Mouse (Mus musculus) intestine, postnatal 0 days (tissue): ENCODE measurements around the gene Arl4a. TPM values are rescaled to one million over a fixed set of nuclear protein-coding genes. Genes with fewer than 3 reads are reported as not detected.

ENCODE experiments used
- ATAC-seq: fragments of 200-750 bp; cut with Nextera tagmentation; 2 replicates; pipeline ENCODE4 v1.8.0; 2017; ENCODE audit warnings: mild to moderate bottlenecking, moderate TSS enrichment, moderate library complexity
- H3K27ac ChIP-seq: fragments of 300-500 bp; sonication (generic); 2 replicates; pipeline ENCODE4 v1.5.1; 2014; ENCODE audit warnings: mild to moderate bottlenecking, low read depth, low read length, moderate library complexity
- H3K27me3 ChIP-seq: fragments of 300-500 bp; sonication (generic); replicated peaks from 2 replicates; pipeline ENCODE4 v1.6.1; 2014; ENCODE audit warnings: low read length, mixed read lengths; ENCODE audit not compliant: control insufficient read depth, insufficient read depth
- H3K36me3 ChIP-seq: fragments of 300-500 bp; sonication (generic); 2 replicates; pipeline ENCODE4 v1.6.1; 2014; ENCODE audit warnings: mild to moderate bottlenecking, moderate library complexity; ENCODE audit not compliant: control insufficient read depth, insufficient read depth
- H3K4me1 ChIP-seq: fragments of 300-500 bp; sonication (generic); replicated peaks from 2 replicates; pipeline ENCODE4 v1.6.1; 2014; ENCODE audit warnings: antibody characterized with exemption, low read length, mixed read lengths; ENCODE audit not compliant: control insufficient read depth, insufficient read depth
- H3K4me2 ChIP-seq: fragments of 300-500 bp; sonication (generic); replicated peaks from 2 replicates; pipeline ENCODE4 v1.6.1; 2014; ENCODE audit warnings: low read depth, mild to moderate bottlenecking, moderate library complexity
- H3K4me3 ChIP-seq: fragments of 300-500 bp; sonication (generic); 2 replicates; pipeline ENCODE4 v1.5.1; 2014; ENCODE audit warnings: low read depth, low read length
- H3K9ac ChIP-seq: fragments of 300-500 bp; sonication (generic); 2 replicates; pipeline ENCODE4 v1.6.1; 2014; ENCODE audit warnings: mild to moderate bottlenecking, low read depth, low read length
- H3K9me3 ChIP-seq: fragments of 300-500 bp; sonication (generic); 2 replicates; pipeline ENCODE4 v1.6.1; 2016; ENCODE audit warnings: mixed run types; ENCODE audit not compliant: control insufficient read depth
- CTCF ChIP-seq: sonication (generic); IDR thresholded peaks from 2 replicates; pipeline ENCODE4 v1.5.1; 2016; ENCODE audit warnings: low read depth, mild to moderate bottlenecking, control low read depth, antibody characterized with exemption, moderate library complexity
- WGBS: fragments of 180-500 bp; shearing (Covaris S2); extraction: QIAGEN DNeasy Blood & Tissue Kit; methylation state at CpG from one replicate; pipeline ENCODE4 v1.1.7; 2014; 5-methylcytosine and 5-hydroxymethylcytosine counted together
- polyA plus RNA-seq: library from polyadenylated mRNA; unstranded; fragments of >200 nt; fragmentation: Nextera tagmentation; extraction: Ambion mirVana; gene quantifications from 2 replicates; pipeline ENCODE4 v1.2.1, GENCODE M21; 2015

The Arl4a gene
- polyA plus RNA-seq, 1 experiment from 2014 or later: 115 TPM

DNA sequence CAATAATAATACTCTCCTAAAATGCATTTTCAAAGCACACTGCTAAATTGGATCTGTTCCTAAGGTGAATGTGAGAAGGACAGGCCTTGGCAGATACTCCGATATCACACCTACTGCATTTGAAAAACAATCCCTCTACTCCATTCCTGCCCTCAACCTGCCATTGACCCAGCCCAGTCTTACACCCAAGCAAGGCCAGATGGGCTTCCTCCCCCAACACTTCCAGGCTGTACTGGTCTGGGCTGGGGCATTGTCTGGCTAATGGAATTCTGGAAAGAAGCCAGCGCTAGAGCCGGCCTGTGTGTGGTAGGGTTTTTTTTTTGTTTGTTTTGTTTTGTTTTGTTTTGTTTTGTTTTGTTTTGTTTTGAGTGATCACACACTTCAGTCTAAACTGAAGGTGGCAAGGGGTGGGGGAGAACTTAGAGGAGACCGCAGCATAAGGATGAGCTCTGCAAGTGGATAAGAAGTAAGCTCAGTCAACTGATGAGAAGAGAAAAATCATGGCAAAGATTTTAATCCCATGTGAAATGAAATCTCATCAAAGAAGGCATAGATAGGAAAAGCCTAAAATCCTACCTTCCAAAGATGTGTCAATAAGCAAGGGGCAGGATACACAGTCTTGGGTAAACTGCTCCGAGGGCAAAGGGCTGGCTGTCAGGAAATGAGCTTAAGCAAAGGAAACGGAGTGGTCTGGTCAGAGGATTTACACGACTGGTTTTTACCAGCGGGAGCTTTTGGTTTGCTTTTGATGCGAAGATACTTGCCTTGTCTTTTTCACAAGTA, 39.6 kb downstream of the Arl4a start:
- no peaks in the 10 kb centered on the region for H3K27me3 ChIP-seq
- no peak for ATAC-seq
- H3K9ac ChIP-seq: no peak overlapping the region
- H3K4me3 ChIP-seq: no peak overlapping the region
- no peaks in the 10 kb centered on the region for H3K9me3 ChIP-seq
- H3K27ac ChIP-seq: no peak overlapping the region
- H3K4me1 ChIP-seq: no peaks in the 10 kb centered on the region
- no peaks in the 10 kb centered on the region for H3K36me3 ChIP-seq
- 39% methylated on average over 9 of the region's 9 CpGs for WGBS
- H3K4me2 ChIP-seq: no peak overlapping the region
- TF ChIP-seq CTCF: no peak

DNA sequence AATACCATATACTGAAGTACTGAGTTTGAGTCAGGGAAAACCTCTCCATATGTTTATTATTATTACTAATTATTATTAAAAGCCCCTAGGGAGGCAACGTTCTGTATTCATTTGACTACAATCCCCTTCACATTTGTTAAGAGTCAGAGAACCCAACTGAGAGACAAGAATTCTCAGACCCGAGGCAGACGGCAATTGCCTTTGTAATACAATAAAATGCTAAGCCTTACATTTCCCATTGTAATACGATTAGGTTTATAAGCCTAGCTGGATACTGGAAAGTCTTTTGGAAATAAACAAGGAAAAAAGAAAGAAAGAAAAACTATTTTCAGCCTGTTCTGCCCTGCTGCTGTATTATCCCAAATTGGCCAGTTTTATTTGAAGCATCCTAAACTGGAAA, 40.2 kb downstream of the Arl4a start:
- Histone ChIP-seq H3K36me3 (no peaks in the 10 kb centered on the region), H3K9ac (no peak overlapping the region), H3K4me3 (no peak overlapping the region), H3K9me3 (no peaks in the 10 kb centered on the region), H3K4me1 (no peaks in the 10 kb centered on the region), H3K27ac (no peak overlapping the region), H3K4me2 (no peak overlapping the region), H3K27me3 (no peaks in the 10 kb centered on the region)
- WGBS: 63% methylated on average over 4 of the region's 4 CpGs
- no peak for TF ChIP-seq CTCF
- no peak for ATAC-seq

DNA sequence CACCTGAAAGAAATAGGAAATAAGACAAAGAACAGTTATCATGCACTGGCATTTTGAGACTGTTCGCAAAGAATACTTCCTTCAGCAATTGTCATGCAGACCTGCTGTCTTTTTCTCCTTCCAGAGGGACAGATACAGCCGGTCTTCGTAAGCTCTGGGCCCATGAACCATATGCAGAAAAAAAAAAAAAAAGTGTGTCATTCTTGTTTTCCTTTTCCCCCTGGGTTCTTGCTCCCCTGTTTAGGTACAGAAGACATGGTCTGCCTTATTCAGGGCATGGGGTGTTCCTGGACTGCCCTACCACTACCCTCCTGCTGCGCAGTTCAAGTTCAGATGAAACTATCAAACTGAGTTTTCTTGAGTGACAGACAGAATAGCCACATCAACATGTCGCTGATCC, 41.8 kb downstream of the Arl4a start:
- no peak overlapping the region for H3K27ac ChIP-seq
- H3K9me3 ChIP-seq: no peaks in the 10 kb centered on the region
- no peak for ATAC-seq
- no peaks in the 10 kb centered on the region for H3K27me3 ChIP-seq
- H3K4me3 ChIP-seq: no peak overlapping the region
- TF ChIP-seq CTCF: no peak
- no peak overlapping the region for H3K4me2 ChIP-seq
- H3K36me3 ChIP-seq: no peaks in the 10 kb centered on the region
- WGBS: 90% methylated on average over 5 of the region's 5 CpGs
- H3K9ac ChIP-seq: no peak overlapping the region
- H3K4me1 ChIP-seq: no peaks in the 10 kb centered on the region

DNA sequence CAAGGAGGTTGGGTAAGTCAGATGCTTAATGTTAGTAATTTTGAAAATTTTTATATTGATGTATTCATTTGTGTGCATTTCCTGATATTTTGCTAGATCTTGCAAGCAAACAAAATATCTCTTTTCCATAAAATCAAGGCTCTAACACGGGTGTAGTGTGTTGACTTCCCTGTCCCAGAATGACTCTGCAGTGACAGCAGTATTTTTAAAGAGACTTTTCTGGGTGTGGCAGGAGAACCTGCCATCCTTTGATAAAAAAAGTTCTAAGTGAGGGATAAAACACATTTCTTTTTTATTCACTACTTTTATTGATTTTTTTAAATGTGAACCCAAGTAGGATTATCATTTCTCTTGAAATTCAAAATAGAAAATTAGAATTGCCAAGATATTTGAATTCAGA, 42.2 kb downstream of the Arl4a start:
- H3K4me1 ChIP-seq: no peaks in the 10 kb centered on the region
- H3K27ac ChIP-seq: no peak overlapping the region
- H3K9ac ChIP-seq: no peak overlapping the region
- no peaks in the 10 kb centered on the region for H3K36me3 ChIP-seq
- H3K4me2 ChIP-seq: no peak overlapping the region
- no peak for TF ChIP-seq CTCF
- WGBS: 39% methylated on average over 1 of the region's 1 CpGs
- H3K27me3 ChIP-seq: no peaks in the 10 kb centered on the region
- no peak overlapping the region for H3K4me3 ChIP-seq
- no peaks in the 10 kb centered on the region for H3K9me3 ChIP-seq
- no peak for ATAC-seq

DNA sequence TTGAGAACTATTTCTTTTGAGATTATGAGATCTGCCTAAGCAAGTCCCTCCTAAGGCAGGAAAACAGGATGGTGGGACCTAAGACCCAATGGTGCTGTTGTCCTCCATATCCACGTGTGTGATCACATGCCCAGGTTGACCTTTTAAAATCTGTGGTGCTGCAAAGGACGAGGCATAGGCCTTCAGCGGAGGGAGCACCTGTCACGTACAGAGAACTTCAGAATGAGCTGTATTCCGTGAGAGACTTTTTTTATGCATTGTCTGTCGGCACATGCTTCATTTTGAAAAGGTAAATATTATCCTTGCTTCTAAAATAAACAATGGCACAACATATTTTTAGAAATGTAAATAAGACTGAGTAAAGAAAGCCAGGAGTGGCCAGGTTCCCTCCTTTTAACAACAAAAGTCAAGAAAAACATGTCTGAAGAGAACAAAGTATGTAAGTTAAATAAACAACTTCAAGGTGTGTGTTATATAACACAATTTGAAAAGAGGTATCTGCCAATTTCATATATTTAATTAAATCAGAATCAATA, 45.0 kb downstream of the Arl4a start:
- Histone ChIP-seq H3K4me2 (no peak overlapping the region), H3K27ac (no peak overlapping the region), H3K36me3 (no peaks in the 10 kb centered on the region), H3K9ac (no peak overlapping the region), H3K27me3 (no peaks in the 10 kb centered on the region), H3K9me3 (no peaks in the 10 kb centered on the region), H3K4me1 (no peaks in the 10 kb centered on the region), H3K4me3 (no peak overlapping the region)
- 54% methylated on average over 6 of the region's 6 CpGs for WGBS
- TF ChIP-seq CTCF: no peak
- no peak for ATAC-seq

DNA sequence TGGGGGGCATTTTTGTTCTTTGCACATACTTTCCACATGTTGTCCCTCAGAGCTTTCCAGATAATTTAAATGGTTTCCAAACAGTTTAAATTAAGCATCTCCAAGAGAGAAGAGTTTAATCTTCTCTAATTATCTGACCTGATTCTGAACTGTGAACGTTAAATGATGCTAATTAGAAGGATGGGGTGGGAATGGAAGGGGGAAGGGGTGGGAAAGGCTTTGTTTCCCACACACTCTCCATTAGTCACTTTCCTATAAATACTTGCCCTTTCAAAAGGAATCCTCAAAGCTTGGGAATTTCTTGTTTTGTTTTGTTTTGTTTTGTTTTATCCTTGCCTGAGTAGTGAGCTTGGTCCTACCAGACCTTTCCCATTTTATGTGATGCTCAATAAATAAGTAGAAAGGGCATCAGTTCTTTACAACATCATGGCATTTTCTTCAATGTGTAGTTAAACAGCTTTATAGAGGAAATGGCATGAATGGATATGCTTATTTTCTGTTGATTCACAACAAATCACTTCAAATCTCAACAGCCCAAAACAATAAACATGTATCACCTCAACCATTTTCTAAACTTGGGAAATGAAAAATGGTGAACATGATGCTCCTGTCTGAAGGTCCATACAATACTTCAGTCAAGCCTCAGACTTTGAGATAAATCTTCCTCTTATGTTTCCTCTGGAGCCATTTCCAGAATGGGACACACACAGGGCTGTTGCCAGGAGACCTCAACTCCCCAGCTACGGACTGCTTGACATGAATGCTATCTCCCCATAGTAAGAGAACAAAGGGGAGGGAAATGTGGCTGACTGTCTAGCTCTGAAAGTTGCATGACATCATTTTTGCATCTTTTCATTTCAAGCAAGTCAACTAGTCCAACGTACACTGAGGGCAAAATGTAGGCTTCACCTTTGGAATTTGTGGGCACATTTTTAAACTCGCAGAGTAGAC, 46.7 kb downstream of the Arl4a start:
- H3K27me3 ChIP-seq: no peaks in the 10 kb centered on the region
- H3K9me3 ChIP-seq: no peaks in the 10 kb centered on the region
- H3K4me2 ChIP-seq: no peak overlapping the region
- no peak overlapping the region for H3K4me3 ChIP-seq
- no peak for TF ChIP-seq CTCF
- no peaks in the 10 kb centered on the region for H3K36me3 ChIP-seq
- H3K27ac ChIP-seq: no peak overlapping the region
- no peak overlapping the region for H3K9ac ChIP-seq
- WGBS: 71% methylated on average over 4 of the region's 4 CpGs
- ATAC-seq: no peak
- H3K4me1 ChIP-seq: no peaks in the 10 kb centered on the region
